Mouse (Mus musculus) thymus, postnatal 0 days (tissue): ENCODE results near the gene Rnf145. TPM values are rescaled to one million over a fixed set of nuclear protein-coding genes. Genes with fewer than 3 reads are reported as not detected.

Source experiments
- DNase-seq: peaks from one replicate; pipeline ENCODE4 v3.0.0-alpha.2; 2015; ENCODE audit warnings: low spot score
- polyA plus RNA-seq: library from polyadenylated mRNA; unstranded; fragments of >200 nt; fragmentation: Nextera tagmentation; extraction: Ambion mirVana; gene quantifications from 2 replicates; pipeline ENCODE4 v1.2.1, GENCODE M21; 2015

Rnf145 gene
- polyA plus RNA-seq, 1 experiment from 2014 or later, result 120 TPM

- no peak for DNase-seq
Measured at GRCm38 (mm10) chr11:44532846-44533781, 14.3 kb downstream of the Rnf145 start.

- no peak for DNase-seq
Measured at GRCm38 (mm10) chr11:44534999-44535750, 16.4 kb downstream of the Rnf145 start.

GRCm38 (mm10) chr11:44537403-44537802, 18.6 kb downstream of the Rnf145 start:
- DNase-seq, result no peak

GRCm38 (mm10) chr11:44538101-44538500, 19.3 kb downstream of the Rnf145 start:
- DNase-seq, result no peak

- no peak for DNase-seq
Measured at GRCm38 (mm10) chr11:44538501-44539290, 19.9 kb downstream of the Rnf145 start.

- DNase-seq, result no peak
Measured at GRCm38 (mm10) chr11:44539291-44539930, 20.6 kb downstream of the Rnf145 start.

GRCm38 (mm10) chr11:44540243-44540642, 21.5 kb downstream of the Rnf145 start:
- no peak for DNase-seq

GRCm38 (mm10) chr11:44541280-44541679, 22.5 kb downstream of the Rnf145 start:
- no peak for DNase-seq

- no peak for DNase-seq
Measured at GRCm38 (mm10) chr11:44541813-44542212, 23.0 kb downstream of the Rnf145 start.

- no peak for DNase-seq
Measured at GRCm38 (mm10) chr11:44543593-44543992, 24.8 kb downstream of the Rnf145 start.

- peak; percentile 31 for DNase-seq
Measured at GRCm38 (mm10) chr11:44543996-44544395, 25.2 kb downstream of the Rnf145 start.

- DNase-seq, result peak; percentile 77
Measured at GRCm38 (mm10) chr11:44545181-44545580, 26.4 kb downstream of the Rnf145 start.

GRCm38 (mm10) chr11:44546250-44546649, 27.5 kb downstream of the Rnf145 start:
- DNase-seq, result no peak

GRCm38 (mm10) chr11:44547651-44548196, 29.0 kb downstream of the Rnf145 start:
- DNase-seq, result no peak

GRCm38 (mm10) chr11:44548816-44549215, 30.1 kb downstream of the Rnf145 start:
- no peak for DNase-seq

- no peak for DNase-seq
Measured at GRCm38 (mm10) chr11:44549511-44550278, 30.9 kb downstream of the Rnf145 start.

GRCm38 (mm10) chr11:44550996-44551395, 32.2 kb downstream of the Rnf145 start:
- no peak for DNase-seq

GRCm38 (mm10) chr11:44554339-44554738, 35.6 kb downstream of the Rnf145 start:
- no peak for DNase-seq

- no peak for DNase-seq
Measured at GRCm38 (mm10) chr11:44558521-44558920, 39.8 kb downstream of the Rnf145 start.

- DNase-seq, result no peak
Measured at GRCm38 (mm10) chr11:44559466-44559865, 40.7 kb downstream of the Rnf145 start.
